Mouse (Mus musculus) forebrain, embryonic 11.5 days (tissue): ENCODE measurements at regions not wholly inside any gene's neighbourhood (a gene's known extent, or its start where the extent isn't known, plus 50 kb on each side); places are given as distances from the start of the nearest gene placed in this dataset.

ENCODE experiments used
- ATAC-seq: fragments of 200-750 bp; cut with Nextera tagmentation; replicated peaks from 2 replicates; pipeline ENCODE4 v1.8.0; 2017; ENCODE audit warnings: moderate TSS enrichment; ENCODE audit not compliant: low FRiP score
- DNase-seq: peaks from one replicate; pipeline ENCODE4 v3.0.0-alpha.2; 2017; ENCODE audit warnings: low spot score
- H3K27ac ChIP-seq: fragments of 300-500 bp; sonication (generic); 2 replicates; pipeline ENCODE4 v1.5.1; 2014; ENCODE audit warnings: low read depth, low read length
- H3K27me3 ChIP-seq: fragments of 300-500 bp; sonication (generic); 2 replicates; pipeline ENCODE4 v1.6.1; 2014; ENCODE audit warnings: mild to moderate bottlenecking, low read length, mixed read lengths; ENCODE audit not compliant: control insufficient read depth, insufficient read depth
- H3K36me3 ChIP-seq: fragments of 300-500 bp; sonication (generic); 2 replicates; pipeline ENCODE4 v1.6.1; 2014; ENCODE audit warnings: mild to moderate bottlenecking, low read length, moderate library complexity, mixed read lengths; ENCODE audit not compliant: control insufficient read depth, insufficient read depth
- H3K4me1 ChIP-seq: fragments of 300-500 bp; sonication (generic); replicated peaks from 2 replicates; pipeline ENCODE4 v1.6.1; 2014; ENCODE audit warnings: low read length, mixed read lengths; ENCODE audit not compliant: control insufficient read depth, insufficient read depth
- H3K4me2 ChIP-seq: fragments of 300-500 bp; sonication (generic); 2 replicates; pipeline ENCODE4 v1.6.1; 2014; ENCODE audit warnings: low read depth, mild to moderate bottlenecking, low read length, moderate library complexity, mixed read lengths; ENCODE audit not compliant: severe bottlenecking
- H3K4me3 ChIP-seq: fragments of 300-500 bp; sonication (generic); 2 replicates; pipeline ENCODE4 v1.5.1; 2014; ENCODE audit warnings: low read depth, low read length
- H3K9ac ChIP-seq: fragments of 300-500 bp; sonication (generic); 2 replicates; pipeline ENCODE4 v1.6.1; 2014; ENCODE audit warnings: low read length
- H3K9me3 ChIP-seq: fragments of 300-500 bp; sonication (generic); 2 replicates; pipeline ENCODE4 v1.6.1; 2016; ENCODE audit warnings: low read length, mixed read lengths; ENCODE audit not compliant: control insufficient read depth
- WGBS: fragments of 180-500 bp; shearing (Covaris S2); extraction: QIAGEN DNeasy Blood & Tissue Kit; methylation state at CpG from one replicate; pipeline ENCODE4 v1.1.7; 2014; 5-methylcytosine and 5-hydroxymethylcytosine counted together

- Histone ChIP-seq H3K9ac (no peak overlapping the region), H3K4me3 (no peak overlapping the region), H3K27ac (no peak overlapping the region), H3K36me3 (no peaks in the 10 kb centered on the region), H3K9me3 (no peaks in the 10 kb centered on the region), H3K4me2 (no peak overlapping the region), H3K4me1 (no peaks in the 10 kb centered on the region), H3K27me3 (no peaks in the 10 kb centered on the region)
- ATAC-seq (no peak), DNase-seq (no peak)
- 88% methylated on average over 8 of the region's 8 CpGs for WGBS
Observed at GRCm38 (mm10) chr6:32703466-32703865, 115.5 kb upstream of the Plxna4 start.

GRCm38 (mm10) chr6:32702245-32702791 lies 114.3 kb upstream of the Plxna4 start:
- no peaks in the 10 kb centered on the region for H3K9me3 ChIP-seq
- no peak overlapping the region for H3K9ac ChIP-seq
- H3K4me2 ChIP-seq = no peak overlapping the region
- H3K36me3 ChIP-seq = no peaks in the 10 kb centered on the region
- 89% methylated on average over 11 of the region's 11 CpGs for WGBS
- no peaks in the 10 kb centered on the region for H3K4me1 ChIP-seq
- H3K27me3 ChIP-seq = no peaks in the 10 kb centered on the region
- H3K27ac ChIP-seq = no peak overlapping the region
- no peak for DNase-seq
- H3K4me3 ChIP-seq = no peak overlapping the region
- no peak for ATAC-seq

DNA sequence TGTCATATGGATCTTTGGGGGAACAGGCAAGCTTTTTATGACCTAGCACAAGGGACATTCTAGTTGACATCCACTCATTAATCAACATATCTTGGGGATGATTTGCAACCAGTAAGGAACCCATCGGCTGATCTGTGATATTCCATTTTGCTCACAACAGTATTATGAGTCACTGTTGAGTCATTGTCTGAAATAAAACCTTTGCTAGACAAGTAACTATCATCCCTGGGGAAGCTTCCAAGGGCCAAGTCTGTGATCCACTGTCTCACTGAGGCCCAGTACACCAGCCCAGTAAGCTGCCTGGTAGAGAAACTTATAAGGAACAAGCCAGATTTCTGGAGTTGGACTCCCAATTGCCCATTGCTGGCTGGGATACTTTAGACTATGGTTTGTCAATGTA lies 111.8 kb upstream of the Plxna4 start:
- Histone ChIP-seq H3K27me3 (no peaks in the 10 kb centered on the region), H3K27ac (no peak overlapping the region), H3K4me2 (no peak overlapping the region), H3K4me1 (no peaks in the 10 kb centered on the region), H3K9me3 (no peaks in the 10 kb centered on the region), H3K4me3 (no peak overlapping the region), H3K36me3 (no peaks in the 10 kb centered on the region), H3K9ac (no peak overlapping the region)
- ATAC-seq = no peak
- DNase-seq = no peak
- 97% methylated on average over 1 of the region's 1 CpGs for WGBS

DNA sequence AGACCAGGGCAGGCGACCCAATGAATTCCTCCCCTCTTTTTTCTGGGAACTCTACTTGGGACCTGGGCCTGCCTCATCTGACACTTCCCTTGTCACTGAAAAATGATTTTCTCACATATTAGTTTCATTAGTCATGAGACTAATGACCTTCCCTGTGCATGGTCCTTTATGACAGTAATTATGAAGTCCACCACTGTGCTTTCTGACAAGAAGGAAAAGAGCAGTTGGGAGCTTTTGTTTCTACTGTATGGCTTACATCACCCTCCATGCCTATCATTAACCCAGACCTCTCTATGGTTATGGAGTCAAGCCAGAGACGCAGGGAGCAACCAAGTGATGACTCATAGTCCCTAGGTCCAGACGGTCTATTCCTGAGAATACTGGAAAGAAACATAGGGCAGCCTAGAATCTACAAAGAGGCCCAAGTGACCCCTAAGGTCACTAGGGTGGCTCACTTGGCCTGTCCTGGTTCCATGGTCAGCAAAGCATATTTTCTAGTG lies 109.8 kb upstream of the Plxna4 start:
- no peak for DNase-seq
- Histone ChIP-seq H3K4me1 (no peaks in the 10 kb centered on the region), H3K4me2 (no peak overlapping the region), H3K9ac (no peak overlapping the region), H3K27ac (no peak overlapping the region), H3K27me3 (no peaks in the 10 kb centered on the region), H3K4me3 (no peak overlapping the region), H3K36me3 (no peaks in the 10 kb centered on the region), H3K9me3 (no peaks in the 10 kb centered on the region)
- 83% methylated on average over 3 of the region's 3 CpGs for WGBS
- ATAC-seq = no peak

GRCm38 (mm10) chr6:32696037-32696436 lies 108.0 kb upstream of the Plxna4 start:
- H3K4me1 ChIP-seq = no peaks in the 10 kb centered on the region
- no peak overlapping the region for H3K4me2 ChIP-seq
- 84% methylated on average over 2 of the region's 2 CpGs for WGBS

DNA sequence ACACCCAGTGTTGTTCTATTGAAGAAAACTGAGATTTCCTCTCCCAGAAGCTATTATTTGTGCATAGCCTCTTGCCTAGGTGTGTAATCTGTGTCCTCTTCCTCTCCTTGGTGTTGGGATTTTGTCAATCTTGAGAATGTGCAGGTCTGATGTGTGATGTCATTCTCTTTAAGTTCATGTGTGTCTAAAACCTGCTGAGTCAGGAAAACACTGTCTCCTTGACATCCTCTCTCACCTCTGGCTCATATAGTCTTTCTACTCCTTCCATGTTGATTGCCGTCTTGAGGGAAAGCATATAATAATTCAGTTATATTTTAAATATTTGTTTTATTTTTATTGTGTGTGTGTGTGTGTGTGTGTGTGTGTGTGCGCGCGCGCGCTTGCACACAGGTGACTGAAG lies 84.6 kb upstream of the Plxna4 start:
- Histone ChIP-seq H3K4me1 (no peaks in the 10 kb centered on the region), H3K27ac (no peak overlapping the region), H3K36me3 (no peaks in the 10 kb centered on the region), H3K4me3 (no peak overlapping the region), H3K27me3 (no peaks in the 10 kb centered on the region), H3K9ac (no peak overlapping the region), H3K4me2 (no peak overlapping the region), H3K9me3 (no peaks in the 10 kb centered on the region)
- 97% methylated on average over 6 of the region's 6 CpGs for WGBS
- DNase-seq (no peak), ATAC-seq (no peak)

More at GRCm38 (mm10) chr6:32696037-32696436, 108.0 kb upstream of the Plxna4 start:
- Histone ChIP-seq H3K9me3 (no peaks in the 10 kb centered on the region), H3K27ac (no peak overlapping the region), H3K36me3 (no peaks in the 10 kb centered on the region), H3K27me3 (no peaks in the 10 kb centered on the region), H3K9ac (no peak overlapping the region), H3K4me3 (no peak overlapping the region)
- no peak for ATAC-seq
- no peak for DNase-seq

- Histone ChIP-seq H3K9ac (no peak overlapping the region), H3K27me3 (no peaks in the 10 kb centered on the region)
- no peak for ATAC-seq
Observed at GRCm38 (mm10) chr6:32659743-32660142, 71.8 kb upstream of the Plxna4 start.

DNA sequence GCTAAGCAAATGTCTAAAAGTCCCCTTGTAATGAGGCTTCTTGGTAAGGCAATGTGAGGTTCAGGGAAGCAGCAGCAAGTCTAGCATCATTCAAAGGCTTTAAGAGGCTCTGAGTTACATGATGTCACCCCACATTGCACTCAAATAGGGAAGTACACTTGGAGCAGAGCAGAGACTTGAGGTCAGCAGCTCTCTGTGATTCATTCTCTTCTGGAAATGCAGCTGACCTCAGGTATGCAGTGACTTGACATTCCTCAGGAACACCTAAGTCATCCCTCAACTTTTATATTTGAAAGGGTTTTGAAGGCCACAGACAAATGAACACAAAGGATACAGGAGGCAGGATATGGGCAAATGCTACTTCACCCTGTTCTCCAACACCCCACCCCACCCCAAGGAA lies 69.4 kb upstream of the Plxna4 start:
- Histone ChIP-seq H3K27ac (no peak overlapping the region), H3K4me3 (no peak overlapping the region), H3K9me3 (no peaks in the 10 kb centered on the region), H3K27me3 (no peaks in the 10 kb centered on the region), H3K9ac (no peak overlapping the region), H3K36me3 (no peaks in the 10 kb centered on the region), H3K4me2 (no peak overlapping the region), H3K4me1 (no peaks in the 10 kb centered on the region)
- no peak for DNase-seq
- no peak for ATAC-seq

More at GRCm38 (mm10) chr6:32659743-32660142, 71.8 kb upstream of the Plxna4 start:
- Histone ChIP-seq H3K4me2 (no peak overlapping the region), H3K27ac (no peak overlapping the region), H3K4me1 (no peaks in the 10 kb centered on the region), H3K4me3 (no peak overlapping the region), H3K9me3 (no peaks in the 10 kb centered on the region), H3K36me3 (no peaks in the 10 kb centered on the region)
- no peak for DNase-seq

DNA sequence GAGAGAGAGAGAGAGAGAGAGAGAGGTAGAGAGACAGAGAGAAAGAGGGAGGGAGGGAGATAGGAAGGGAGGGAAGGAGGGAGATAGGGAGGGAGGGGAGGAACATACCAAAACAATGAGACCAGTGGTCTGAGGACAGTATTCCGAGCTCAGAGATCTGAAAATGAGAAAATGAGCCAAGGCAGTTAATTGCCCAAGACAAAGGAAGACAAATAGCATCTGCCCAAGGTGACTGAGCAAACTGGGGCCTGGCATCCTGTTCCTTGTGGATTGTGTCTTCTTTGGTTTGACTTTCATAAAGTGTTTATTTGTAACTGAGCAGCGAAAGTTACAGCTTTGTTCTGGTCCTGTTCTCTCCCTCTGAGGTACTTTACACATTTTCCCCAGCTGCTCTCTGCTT lies 66.2 kb upstream of the Plxna4 start:
- WGBS = 75% methylated on average over 2 of the region's 2 CpGs
- ATAC-seq (no peak), DNase-seq (no peak)
- no peak overlapping the region for H3K4me3 ChIP-seq
- H3K4me1 ChIP-seq = no peaks in the 10 kb centered on the region
- H3K27ac ChIP-seq = no peak overlapping the region
- H3K9ac ChIP-seq = no peak overlapping the region
- no peak overlapping the region for H3K4me2 ChIP-seq
- H3K36me3 ChIP-seq = no peaks in the 10 kb centered on the region
- H3K27me3 ChIP-seq = no peaks in the 10 kb centered on the region
- H3K9me3 ChIP-seq = no peaks in the 10 kb centered on the region
